Mouse (Mus musculus) MEL-GATA-1-ER (cell line): ENCODE results near the gene Ikzf1.

Experiments used
- DNase-seq: peaks from one replicate; pipeline ENCODE4 v3.0.0-alpha.2; 2012; ENCODE audit warnings: low read depth; ENCODE audit errors: extremely low read depth

Gene Ikzf1

GRCm38 (mm10) chr11:11690059-11690844, 5.4 kb downstream of the Ikzf1 start:
- DNase-seq, result no peak

GRCm38 (mm10) chr11:11690845-11691196, 6.0 kb downstream of the Ikzf1 start:
- DNase-seq, result no peak

- no peak for DNase-seq
These were observed 6.7 kb downstream of the Ikzf1 start for GRCm38 (mm10) chr11:11691324-11692058.

- DNase-seq, result no peak
These were observed 7.9 kb downstream of the Ikzf1 start for GRCm38 (mm10) chr11:11692558-11693166.

GRCm38 (mm10) chr11:11693446-11693845, 8.6 kb downstream of the Ikzf1 start:
- no peak for DNase-seq

- DNase-seq, result no peak
These were observed 9.3 kb downstream of the Ikzf1 start for GRCm38 (mm10) chr11:11694072-11694471.

- no peak for DNase-seq
These were observed 9.8 kb downstream of the Ikzf1 start for GRCm38 (mm10) chr11:11694472-11695177.

- DNase-seq, result no peak
These were observed 10.5 kb downstream of the Ikzf1 start for GRCm38 (mm10) chr11:11695211-11695887.

- DNase-seq, result no peak
These were observed 11.1 kb downstream of the Ikzf1 start for GRCm38 (mm10) chr11:11695907-11696306.

GRCm38 (mm10) chr11:11696814-11697213, 12.0 kb downstream of the Ikzf1 start:
- DNase-seq, result no peak

GRCm38 (mm10) chr11:11701378-11701777, 16.6 kb downstream of the Ikzf1 start:
- DNase-seq, result no peak

GRCm38 (mm10) chr11:11703776-11704175, 19.0 kb downstream of the Ikzf1 start:
- DNase-seq, result no peak

GRCm38 (mm10) chr11:11708154-11708719, 23.4 kb downstream of the Ikzf1 start:
- no peak for DNase-seq

GRCm38 (mm10) chr11:11709311-11709710, 24.5 kb downstream of the Ikzf1 start:
- DNase-seq, result no peak

GRCm38 (mm10) chr11:11710718-11711117, 25.9 kb downstream of the Ikzf1 start:
- no peak for DNase-seq

GRCm38 (mm10) chr11:11711748-11712147, 26.9 kb downstream of the Ikzf1 start:
- no peak for DNase-seq

GRCm38 (mm10) chr11:11714676-11715075, 29.9 kb downstream of the Ikzf1 start:
- no peak for DNase-seq

GRCm38 (mm10) chr11:11715963-11716691, 31.3 kb downstream of the Ikzf1 start:
- no peak for DNase-seq

GRCm38 (mm10) chr11:11716692-11717037, 31.9 kb downstream of the Ikzf1 start:
- DNase-seq, result no peak

GRCm38 (mm10) chr11:11717606-11718167, 32.9 kb downstream of the Ikzf1 start:
- no peak for DNase-seq
